Mouse (Mus musculus): ENCODE measurements around the gene Sept9. TPM values are rescaled to one million over a fixed set of nuclear protein-coding genes. Genes with fewer than 3 reads are reported as not detected.

Gene Sept9
- polyA plus RNA-seq, 1 experiment: 13.3 TPM

DNA sequence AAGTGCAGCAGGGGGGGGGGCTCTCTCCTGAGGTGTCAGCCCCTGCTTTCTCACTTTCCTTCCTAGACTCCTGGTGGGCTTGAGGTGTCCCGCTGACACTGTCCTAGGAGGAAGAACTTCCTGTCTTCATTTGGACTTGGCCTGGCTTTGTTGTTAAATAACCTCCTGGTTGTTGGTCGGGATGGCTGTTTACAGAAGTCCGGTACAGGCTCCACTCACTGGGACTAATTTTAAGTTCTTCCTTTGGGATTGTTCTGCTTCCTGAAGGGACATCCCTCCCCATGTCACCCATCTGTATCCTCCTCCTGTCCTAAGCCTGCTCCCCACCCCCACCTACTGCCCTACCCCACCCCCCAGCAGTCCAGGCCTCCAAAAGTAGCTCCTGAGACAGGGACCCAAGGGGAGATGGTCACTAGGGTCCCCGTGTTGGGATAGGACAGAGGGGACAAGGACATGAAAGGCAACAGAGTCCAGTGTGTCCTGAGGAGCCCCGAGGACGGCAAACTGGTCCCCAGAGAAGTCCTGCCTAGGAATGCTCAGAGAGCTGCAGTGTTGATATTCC, 84.5 kb downstream of the Sept9 start:
- TF ChIP-seq POLR2A (IDR thresholded peaks at IDR 0.05; ENCODE audit: borderline replicate concordance, insufficient read depth, low read length) (no peak), CTCF (IDR thresholded peaks at IDR 0.05; ENCODE audit: borderline replicate concordance, insufficient read depth, low read depth, low read length) (no peak)
- no peaks in the 10 kb centered on the region for H3K27me3 ChIP-seq (ENCODE audit: control insufficient read depth, insufficient read depth, low read length)
- 89% methylated on average over 6 of the region's 6 CpGs for whole genome bisulfite sequencing
- no peak overlapping the region for H3K27ac ChIP-seq (ENCODE audit: insufficient read depth, low read length)
- no peak for DNase-seq
- H3K4me3 ChIP-seq (replicated peaks; ENCODE audit: insufficient read depth, low read depth, low read length): no peak overlapping the region
- peaks cover 11% of the 10 kb centered on the region for H3K4me1 ChIP-seq (ENCODE audit: control insufficient read depth, insufficient read depth, low read length)

DNA sequence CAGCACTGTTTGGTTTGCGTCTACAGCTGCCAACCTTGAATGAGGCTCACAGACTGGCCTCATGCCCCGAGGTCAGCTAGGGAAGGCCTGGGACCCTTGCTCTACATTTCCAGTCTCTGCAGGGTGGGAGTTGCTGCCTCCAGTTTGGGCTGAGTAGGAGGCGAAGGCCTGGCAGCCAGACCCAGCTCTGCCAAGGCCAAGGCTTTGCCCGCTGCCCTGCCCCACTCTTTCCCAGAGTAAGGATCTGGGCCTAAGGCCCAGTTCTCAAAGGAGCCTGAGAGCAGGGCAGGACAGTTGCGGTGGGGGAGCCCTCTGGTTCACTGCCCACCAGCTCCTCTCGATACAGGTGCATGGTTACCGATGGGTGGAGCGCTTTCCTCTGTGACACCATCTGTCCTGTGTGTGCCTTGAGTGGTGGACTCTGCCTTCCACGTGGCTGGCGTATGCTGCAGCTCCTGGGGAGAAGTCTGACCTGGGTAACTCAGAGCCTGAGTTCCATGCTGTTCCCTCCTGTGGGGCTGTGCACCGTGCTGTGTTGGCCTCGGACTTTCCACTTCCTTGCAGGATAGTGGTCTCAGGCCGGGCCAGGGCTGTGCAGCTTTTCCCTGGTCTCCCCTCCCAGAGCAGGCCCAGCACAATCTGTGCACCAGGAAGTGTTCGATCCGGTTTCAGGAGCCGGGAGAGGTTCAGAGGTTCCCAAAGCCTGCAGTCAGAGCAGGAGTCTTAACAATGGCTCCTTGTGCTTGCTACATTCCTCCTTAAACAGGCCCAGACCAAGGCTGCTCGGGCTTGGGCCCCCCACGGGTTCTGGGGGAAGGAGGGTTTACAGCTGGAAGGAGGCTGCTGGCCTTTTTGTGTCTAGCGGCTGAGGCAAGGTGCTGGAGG, 85.5 kb downstream of the Sept9 start:
- 32% methylated on average over 19 of the region's 19 CpGs for WGBS
- Histone ChIP-seq H3K4me1 (ENCODE audit: control insufficient read depth, insufficient read depth, low read length) (peaks cover 11% of the 10 kb centered on the region), H3K27me3 (ENCODE audit: control insufficient read depth, insufficient read depth, low read length) (no peaks in the 10 kb centered on the region), H3K4me3 (replicated peaks; ENCODE audit: insufficient read depth, low read depth, low read length) (no peak overlapping the region), H3K27ac (ENCODE audit: insufficient read depth, low read length) (no peak overlapping the region)
- TF ChIP-seq POLR2A (IDR thresholded peaks at IDR 0.05; ENCODE audit: borderline replicate concordance, insufficient read depth, low read length): no peak
- no peak for TF ChIP-seq CTCF (IDR thresholded peaks at IDR 0.05; ENCODE audit: borderline replicate concordance, insufficient read depth, low read depth, low read length)
- DNase-seq: peak; percentile 35 to 37

DNA sequence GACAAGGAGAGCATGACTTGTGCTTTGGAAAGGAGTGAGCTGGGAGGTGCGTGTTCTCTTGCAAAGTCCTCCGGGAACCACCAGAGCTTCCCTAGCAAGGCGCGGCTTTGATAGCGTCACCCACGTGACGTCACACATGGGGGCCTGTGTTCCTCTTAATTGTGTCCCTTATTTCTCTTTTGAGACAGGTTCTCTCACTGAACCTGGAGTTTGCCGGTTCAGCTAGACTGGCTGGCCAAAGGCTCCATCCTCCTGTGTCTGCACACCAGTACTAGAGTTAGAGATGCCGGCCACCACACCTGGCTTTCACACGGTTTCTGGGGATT, 86.1 kb downstream of the Sept9 start:
- Histone ChIP-seq H3K27ac (ENCODE audit: insufficient read depth, low read length) (no peak overlapping the region), H3K4me3 (replicated peaks; ENCODE audit: insufficient read depth, low read depth, low read length) (no peak overlapping the region), H3K27me3 (ENCODE audit: control insufficient read depth, insufficient read depth, low read length) (no peaks in the 10 kb centered on the region), H3K4me1 (ENCODE audit: control insufficient read depth, insufficient read depth, low read length) (peaks cover 11% of the 10 kb centered on the region)
- 93% methylated on average over 10 of the region's 10 CpGs for WGBS
- TF ChIP-seq CTCF (IDR thresholded peaks at IDR 0.05; ENCODE audit: borderline replicate concordance, insufficient read depth, low read depth, low read length) (no peak), POLR2A (IDR thresholded peaks at IDR 0.05; ENCODE audit: borderline replicate concordance, insufficient read depth, low read length) (no peak)
- DNase-seq: no peak

DNA sequence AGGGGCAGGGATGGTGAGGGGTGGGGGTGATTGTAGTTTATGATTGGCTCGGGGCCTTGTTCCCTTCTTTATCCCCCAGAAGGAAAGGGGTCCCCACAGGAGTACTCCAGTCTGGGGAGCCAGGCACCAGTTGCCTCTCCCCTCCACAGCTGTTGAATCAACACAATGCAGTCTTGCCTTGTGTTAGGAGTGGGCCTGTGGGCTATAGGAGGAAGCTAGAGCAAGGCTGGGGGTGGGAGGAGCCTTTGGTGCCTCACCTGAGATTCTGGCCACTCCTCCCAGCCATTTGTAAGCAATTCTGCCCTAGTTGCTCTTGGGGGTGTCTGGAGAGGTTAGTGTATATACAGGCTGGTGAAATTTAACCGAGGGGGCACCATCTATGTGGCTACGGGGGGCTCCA, 88.3 kb downstream of the Sept9 start:
- Histone ChIP-seq H3K4me1 (ENCODE audit: control insufficient read depth, insufficient read depth, low read length) (peaks cover 11% of the 10 kb centered on the region), H3K27ac (ENCODE audit: insufficient read depth, low read length) (no peak overlapping the region), H3K27me3 (ENCODE audit: control insufficient read depth, insufficient read depth, low read length) (no peaks in the 10 kb centered on the region), H3K4me3 (replicated peaks; ENCODE audit: insufficient read depth, low read depth, low read length) (no peak overlapping the region)
- TF ChIP-seq CTCF (IDR thresholded peaks at IDR 0.05; ENCODE audit: borderline replicate concordance, insufficient read depth, low read depth, low read length) (no peak), POLR2A (IDR thresholded peaks at IDR 0.05; ENCODE audit: borderline replicate concordance, insufficient read depth, low read length) (no peak)
- WGBS: 92% methylated on average over 3 of the region's 3 CpGs
- no peak for DNase-seq

DNA sequence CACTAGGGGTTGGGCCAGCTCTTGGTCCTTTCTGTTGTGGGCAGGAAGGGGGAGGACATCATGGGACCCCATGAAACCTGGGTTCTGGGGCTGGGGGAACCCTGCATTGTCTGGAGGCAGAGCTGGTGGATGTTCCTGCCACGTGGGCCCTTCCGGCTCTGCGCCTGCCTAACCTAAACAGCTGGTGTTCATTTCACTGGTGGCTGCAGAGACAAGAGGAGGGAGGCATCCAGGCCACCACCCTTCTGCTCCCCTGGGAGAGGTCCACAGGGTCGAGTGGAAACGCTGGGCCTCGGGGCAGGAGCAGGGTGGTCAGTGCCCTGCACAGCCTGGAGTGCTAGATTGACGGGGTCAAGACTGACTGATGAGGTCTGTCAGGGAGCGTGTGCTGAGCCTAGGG, 89.3 kb downstream of the Sept9 start:
- TF ChIP-seq CTCF (IDR thresholded peaks at IDR 0.05; ENCODE audit: borderline replicate concordance, insufficient read depth, low read depth, low read length): no peak
- TF ChIP-seq POLR2A (IDR thresholded peaks at IDR 0.05; ENCODE audit: borderline replicate concordance, insufficient read depth, low read length): no peak
- WGBS: 82% methylated on average over 8 of the region's 8 CpGs
- no peak for DNase-seq
- H3K27ac ChIP-seq (ENCODE audit: insufficient read depth, low read length): no peak overlapping the region
- H3K4me3 ChIP-seq (replicated peaks; ENCODE audit: insufficient read depth, low read depth, low read length): no peak overlapping the region
- H3K27me3 ChIP-seq (ENCODE audit: control insufficient read depth, insufficient read depth, low read length): no peaks in the 10 kb centered on the region
- peaks cover 11% of the 10 kb centered on the region for H3K4me1 ChIP-seq (ENCODE audit: control insufficient read depth, insufficient read depth, low read length)

DNA sequence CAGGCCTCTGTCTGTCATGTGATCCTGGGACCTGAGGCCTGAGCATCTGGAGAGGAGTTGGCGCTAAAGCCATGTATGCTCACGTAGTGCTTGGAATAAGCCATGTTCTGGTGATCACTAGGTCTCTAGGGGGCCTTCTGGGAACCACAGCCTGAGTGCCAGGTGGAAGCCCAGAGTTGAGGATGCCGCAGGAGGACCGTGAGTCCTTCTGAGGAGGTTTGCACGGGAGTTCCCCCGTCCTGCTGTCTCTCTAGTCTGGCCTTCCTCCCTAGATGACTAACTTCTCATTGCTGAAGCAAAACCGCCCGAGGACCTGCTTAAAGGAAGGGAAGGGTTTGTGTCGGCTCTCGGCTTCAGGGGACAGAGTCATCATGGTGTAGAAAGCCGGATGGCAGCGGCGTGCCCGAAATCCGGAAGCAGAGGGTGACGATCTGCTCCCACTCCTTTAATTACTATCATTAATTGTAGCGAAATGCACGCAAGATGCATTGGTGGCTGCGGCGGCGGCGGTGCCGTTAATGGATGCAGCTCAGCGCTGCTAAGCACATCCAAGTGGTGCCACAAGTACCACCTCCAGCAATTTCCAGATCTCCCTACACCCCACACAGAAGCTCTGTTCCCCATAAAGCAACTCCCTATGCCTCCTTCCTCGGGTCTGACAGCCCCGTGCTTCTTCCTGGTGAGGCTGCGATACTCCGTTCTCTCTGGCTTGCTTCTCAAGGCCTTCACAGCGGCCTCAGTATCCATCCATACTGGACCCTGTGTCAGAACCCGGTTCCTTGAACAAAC, 92.0 kb downstream of the Sept9 start:
- Histone ChIP-seq H3K27ac (ENCODE audit: insufficient read depth, low read length) (no peak overlapping the region), H3K27me3 (ENCODE audit: control insufficient read depth, insufficient read depth, low read length) (no peaks in the 10 kb centered on the region), H3K4me1 (ENCODE audit: control insufficient read depth, insufficient read depth, low read length) (no peaks in the 10 kb centered on the region), H3K4me3 (replicated peaks; ENCODE audit: insufficient read depth, low read depth, low read length) (no peak overlapping the region)
- no peak for DNase-seq
- no peak for TF ChIP-seq CTCF (IDR thresholded peaks at IDR 0.05; ENCODE audit: borderline replicate concordance, insufficient read depth, low read depth, low read length)
- no peak for TF ChIP-seq POLR2A (IDR thresholded peaks at IDR 0.05; ENCODE audit: borderline replicate concordance, insufficient read depth, low read length)
- 90% methylated on average over 30 of the region's 30 CpGs for WGBS

DNA sequence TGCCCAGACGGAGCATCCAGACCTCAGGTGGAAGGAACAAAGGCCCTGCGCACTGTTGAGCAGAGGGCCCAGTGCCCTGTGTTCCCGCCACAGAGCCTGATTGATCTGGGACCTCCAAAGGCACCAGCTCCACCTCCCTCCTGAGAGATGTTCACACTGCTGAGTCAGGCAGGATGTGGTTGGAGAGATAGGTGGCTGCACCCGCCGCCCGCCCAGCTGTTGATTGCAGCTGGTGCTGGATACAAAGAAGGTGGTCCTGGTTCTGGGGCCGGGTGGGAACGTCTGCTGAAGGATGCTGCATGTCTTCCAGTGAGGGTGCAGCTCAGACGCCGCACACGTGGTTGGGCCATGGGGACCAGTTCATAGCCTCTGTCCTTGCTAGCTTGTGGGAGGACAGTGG, 93.0 kb downstream of the Sept9 start:
- TF ChIP-seq POLR2A (IDR thresholded peaks at IDR 0.05; ENCODE audit: borderline replicate concordance, insufficient read depth, low read length): no peak
- TF ChIP-seq CTCF (IDR thresholded peaks at IDR 0.05; ENCODE audit: borderline replicate concordance, insufficient read depth, low read depth, low read length): no peak
- 93% methylated on average over 11 of the region's 11 CpGs for WGBS
- no peak for DNase-seq
- Histone ChIP-seq H3K27me3 (ENCODE audit: control insufficient read depth, insufficient read depth, low read length) (no peaks in the 10 kb centered on the region), H3K27ac (ENCODE audit: insufficient read depth, low read length) (no peak overlapping the region), H3K4me1 (ENCODE audit: control insufficient read depth, insufficient read depth, low read length) (no peaks in the 10 kb centered on the region), H3K4me3 (replicated peaks; ENCODE audit: insufficient read depth, low read depth, low read length) (no peak overlapping the region)

Data from cerebellum, adult 2 months (tissue).